Comparison of ENCODE assay signal across 7 mouse cellular contexts in the genomic region with DNA sequence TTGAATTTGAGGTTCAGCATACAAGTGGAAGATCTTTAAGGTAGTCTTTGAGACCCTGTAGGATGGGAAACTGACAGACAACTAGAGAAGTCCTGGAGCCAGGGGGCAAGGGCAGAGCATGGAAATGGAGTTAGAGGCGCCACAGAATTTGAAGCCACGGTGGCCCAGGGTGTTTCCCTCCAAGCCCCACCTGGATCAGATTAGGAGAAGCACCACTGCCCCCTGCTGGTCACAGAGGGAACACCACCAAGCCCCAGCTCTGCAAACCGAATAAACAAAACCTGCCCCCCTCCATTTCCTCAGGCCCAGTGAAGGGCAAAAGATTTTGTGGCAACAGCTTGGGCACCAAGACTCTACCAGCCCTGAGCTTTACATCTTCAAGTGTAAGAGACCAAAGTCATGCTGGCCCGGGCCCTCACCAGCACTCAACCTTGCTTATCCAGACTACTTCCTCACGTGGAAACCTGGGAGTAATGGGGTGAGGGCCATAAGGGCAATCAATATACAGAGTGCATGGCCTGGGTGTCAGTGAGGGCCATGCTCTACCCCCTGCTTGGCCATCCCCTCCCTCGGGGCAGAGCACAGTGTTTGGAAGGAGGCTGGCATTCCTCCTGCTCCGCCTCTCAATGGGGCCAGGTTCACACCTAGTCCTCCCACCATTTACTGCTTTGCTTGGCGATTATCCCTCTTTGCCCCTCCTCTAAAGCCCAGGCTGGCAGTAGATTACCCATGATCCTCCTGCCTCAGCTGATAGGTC. TPM values are rescaled to one million over a fixed set of nuclear protein-coding genes. Genes with fewer than 3 reads are reported as not detected.
DNase-seq lines count a peak whose midpoint lies in the region; ATAC-seq and TF ChIP-seq lines count a peak whose summit lies in the region.

No protein-coding gene starts in this region.

- peak overlapping the region; percentile 52 to 65; a peak in 3 of 4 replicates for H3K4me3 ChIP-seq in ES-E14 (ENCODE audit: insufficient read depth in 1 of 2, low read depth in 1 of 2, low read length in 2 of 2, poor library complexity in 1 of 2, severe bottlenecking in 1 of 2)
- no peak overlapping the region for H3K4me3 ChIP-seq in embryonic facial prominence, embryonic 11.5 days (ENCODE audit: low read depth, low read length)
- no peak overlapping the region; the same call in 1 of the 2 replicates for H3K4me3 ChIP-seq in heart, postnatal 0 days (ENCODE audit: low read depth, low read length)
- H3K4me3 ChIP-seq in lung, embryonic 16.5 days (ENCODE audit: low read length) = no peak overlapping the region

- no peaks in the 10 kb centered on the region for H3K9me3 ChIP-seq in ES-E14 (ENCODE audit: control insufficient read depth, insufficient read depth, low read depth, low read length)
- no peaks in the 10 kb centered on the region for H3K9me3 ChIP-seq in embryonic facial prominence, embryonic 11.5 days (replicated peaks; ENCODE audit: control insufficient read depth, low read length)
- H3K9me3 ChIP-seq in heart, postnatal 0 days (replicated peaks; ENCODE audit: control insufficient read depth, low read length) = no peaks in the 10 kb centered on the region
- no peaks in the 10 kb centered on the region for H3K9me3 ChIP-seq in lung, embryonic 16.5 days (ENCODE audit: control insufficient read depth, low read length)

- H3K27me3 ChIP-seq in embryonic facial prominence, embryonic 11.5 days (ENCODE audit: control insufficient read depth, insufficient read depth, low read length) = peaks cover 5% of the 10 kb centered on the region; the same call in 1 of the 2 replicates
- H3K27me3 ChIP-seq in heart, postnatal 0 days (ENCODE audit: control insufficient read depth, insufficient read depth, low read length) = peaks cover 19% of the 10 kb centered on the region
- peaks cover 6% of the 10 kb centered on the region for H3K27me3 ChIP-seq in lung, embryonic 16.5 days (ENCODE audit: control insufficient read depth, insufficient read depth, low read depth, low read length)

- DNase-seq in ES-E14 (ENCODE audit: low read depth, low spot score) = peak; percentile 92
- DNase-seq in adrenal gland, postnatal 25 days = peak; percentile 71
- DNase-seq in embryonic facial prominence, embryonic 11.5 days (ENCODE audit: low spot score) = peak; percentile 90
- peak; percentile 55 for DNase-seq in heart, postnatal 0 days (ENCODE audit: low spot score)
- peak; percentile 70 to 82 for DNase-seq in kidney, postnatal 25 days
- peak; percentile 63 for DNase-seq in ovary, postnatal 14 days (ENCODE audit: low spot score)

- H3K27ac ChIP-seq in ES-E14 (ENCODE audit: insufficient read depth, low read depth, low read length, poor library complexity, severe bottlenecking) = peak overlapping the region; percentile 93
- H3K27ac ChIP-seq in embryonic facial prominence, embryonic 11.5 days (replicated peaks; ENCODE audit: low read depth, low read length) = no peak overlapping the region
- H3K27ac ChIP-seq in heart, postnatal 0 days (ENCODE audit: low read depth) = no peak overlapping the region
- no peak overlapping the region for H3K27ac ChIP-seq in lung, embryonic 16.5 days (ENCODE audit: low read length)

- TF ChIP-seq EP300 in heart, postnatal 0 days (IDR thresholded peaks at IDR 0.05; ENCODE audit: low read depth) = no peak

- peak overlapping the region; percentile 74; the same call in 1 of the 2 replicates for H3K9ac ChIP-seq in ES-E14 (ENCODE audit: insufficient read depth, low read depth, low read length, poor library complexity, severe bottlenecking)
- H3K9ac ChIP-seq in embryonic facial prominence, embryonic 11.5 days (replicated peaks; ENCODE audit: low read length) = 0 out of 2 replicates have a peak overlapping the region, but pooled peaks have one; percentile 6
- no peak overlapping the region for H3K9ac ChIP-seq in heart, postnatal 0 days (replicated peaks; ENCODE audit: low read depth, low read length)
- no peak overlapping the region for H3K9ac ChIP-seq in lung, embryonic 16.5 days (ENCODE audit: low read length)

- H3K36me3 ChIP-seq in ES-E14 (ENCODE audit: control insufficient read depth, insufficient read depth, low read length, poor library complexity, severe bottlenecking) = peaks cover 9% of the 10 kb centered on the region
- no peaks in the 10 kb centered on the region for H3K36me3 ChIP-seq in embryonic facial prominence, embryonic 11.5 days (replicated peaks; ENCODE audit: control insufficient read depth, insufficient read depth, low read depth, low read length)
- no peaks in the 10 kb centered on the region for H3K36me3 ChIP-seq in heart, postnatal 0 days (replicated peaks; ENCODE audit: control insufficient read depth, insufficient read depth, low read length)
- no peaks in the 10 kb centered on the region for H3K36me3 ChIP-seq in lung, embryonic 16.5 days (ENCODE audit: control insufficient read depth, insufficient read depth, low read length)

- peaks cover 16 to 22% of the 10 kb centered on the region in 2 experiments for H3K4me1 ChIP-seq in ES-E14 (ENCODE audit: control insufficient read depth in 2 of 2, insufficient read depth in 2 of 2, low read length in 2 of 2, poor library complexity in 1 of 2)
- H3K4me1 ChIP-seq in embryonic facial prominence, embryonic 11.5 days (ENCODE audit: control insufficient read depth, insufficient read depth, low read length) = no peaks in the 10 kb centered on the region; the same call in 1 of the 2 replicates
- peaks cover 5% of the 10 kb centered on the region; the same call in 1 of the 2 replicates for H3K4me1 ChIP-seq in heart, postnatal 0 days (ENCODE audit: control insufficient read depth, insufficient read depth)
- H3K4me1 ChIP-seq in lung, embryonic 16.5 days (replicated peaks; ENCODE audit: control insufficient read depth, insufficient read depth, low read length) = peaks cover 4% of the 10 kb centered on the region; the same call in 1 of the 2 replicates

- H3K4me2 ChIP-seq in embryonic facial prominence, embryonic 11.5 days (ENCODE audit: low read depth, low read length) = peak overlapping the region; percentile 16; the same call in 1 of the 2 replicates
- peak overlapping the region; percentile 41 for H3K4me2 ChIP-seq in heart, postnatal 0 days (ENCODE audit: low read depth, low read length)
- H3K4me2 ChIP-seq in lung, embryonic 16.5 days (ENCODE audit: low read depth, low read length) = peak overlapping the region; percentile 45; the same call in 1 of the 2 replicates

- in situ Hi-C loops in ES-E14 (cut with MboI; ENCODE audit: low sequenced_read_pairs in 2 of 2, unreplicated experiment in 2 of 2) = no loop called here

- peak; percentile 80 for TF ChIP-seq CTCF in heart, postnatal 0 days (IDR thresholded peaks at IDR 0.05; ENCODE audit: low read depth)

- peak; percentile 53 for ATAC-seq in embryonic facial prominence, embryonic 11.5 days (replicated peaks; ENCODE audit: insufficient number of reproducible peaks, low FRiP score, low TSS enrichment, low read depth)
- peak; percentile 57 for ATAC-seq in heart, postnatal 0 days (ENCODE audit: insufficient read depth, low read depth)
- ATAC-seq in lung, embryonic 16.5 days (ENCODE audit: low read depth) = peak; percentile 38; the same call in 1 of the 2 replicates

- 13% methylated on average over 8 of the region's 8 CpGs for WGBS in embryonic facial prominence, embryonic 11.5 days
- 21% methylated on average over 8 of the region's 8 CpGs for WGBS in heart, postnatal 0 days
- WGBS in lung, embryonic 16.5 days = 25% methylated on average over 8 of the region's 8 CpGs

TF ChIP-seq in ES-E14, 5 proteins besides CTCF, POLR2A, EP300 and RAD21:
- TF ChIP-seq HCFC1 (IDR thresholded peaks at IDR 0.05; ENCODE audit: borderline replicate concordance, insufficient read depth, low read length) (no peak), ZC3H11A (IDR thresholded peaks at IDR 0.05; ENCODE audit: borderline replicate concordance, low read depth, low read length) (peak; percentile 13; the same call in 1 of the 2 replicates)

RNA-seq across cellular contexts. Expression of gene Zfhx2, which starts 12.7 kb away (rescaled TPM):
- total RNA-seq in ES-E14 (2012; rRNA removed) = 9.4 and 12.4 TPM in 2 replicates
- total RNA-seq in adrenal gland, postnatal 25 days (2021) = 9.1 and 9.9 TPM in 2 replicates
- polyA plus RNA-seq in embryonic facial prominence, embryonic 11.5 days (2014; fragmentation: Nextera tagmentation; extraction: Ambion mirVana) = 4.5 and 6.0 TPM in 2 replicates
- total RNA-seq in heart, postnatal 0 days (2014; rRNA removed; ENCODE audit: low replicate concordance) = 1.8 and 1.9 TPM in 2 replicates
- polyA plus RNA-seq in heart, postnatal 0 days (2015; fragmentation: Nextera tagmentation; extraction: Ambion mirVana) = 1.1 and 1.2 TPM in 2 replicates
- polyA plus RNA-seq in lung, embryonic 16.5 days (2015; fragmentation: Nextera tagmentation; extraction: Ambion mirVana) = 3.8 and 4.3 TPM in 2 replicates

RNA-seq across cellular contexts. Expression of gene Thtpa, which starts 15.2 kb away (rescaled TPM):
- 7.9 and 11.9 TPM in 2 replicates for total RNA-seq in ES-E14 (2012; rRNA removed)
- 16.2 and 21.6 TPM in 2 replicates for total RNA-seq in adrenal gland, postnatal 25 days (2021)
- polyA plus RNA-seq in embryonic facial prominence, embryonic 11.5 days (2014; fragmentation: Nextera tagmentation; extraction: Ambion mirVana) = 19.0 and 19.6 TPM in 2 replicates
- total RNA-seq in heart, postnatal 0 days (2014; rRNA removed; ENCODE audit: low replicate concordance) = 12.2 and 17.7 TPM in 2 replicates
- 13.3 and 13.4 TPM in 2 replicates for polyA plus RNA-seq in heart, postnatal 0 days (2015; fragmentation: Nextera tagmentation; extraction: Ambion mirVana)
- polyA plus RNA-seq in lung, embryonic 16.5 days (2015; fragmentation: Nextera tagmentation; extraction: Ambion mirVana) = 21.0 and 21.1 TPM in 2 replicates

RNA-seq across cellular contexts. Expression of gene Ap1g2, which starts 27.0 kb away (rescaled TPM):
- 5.9 and 14.1 TPM in 2 replicates for total RNA-seq in ES-E14 (2012; rRNA removed)
- 27.4 and 32.8 TPM in 2 replicates for total RNA-seq in adrenal gland, postnatal 25 days (2021)
- 8.4 and 13.4 TPM in 2 replicates for polyA plus RNA-seq in embryonic facial prominence, embryonic 11.5 days (2014; fragmentation: Nextera tagmentation; extraction: Ambion mirVana)
- total RNA-seq in heart, postnatal 0 days (2014; rRNA removed; ENCODE audit: low replicate concordance) = 0.93 and 3.9 TPM in 2 replicates
- 5.6 and 5.7 TPM in 2 replicates for polyA plus RNA-seq in heart, postnatal 0 days (2015; fragmentation: Nextera tagmentation; extraction: Ambion mirVana)
- 19.7 and 23.2 TPM in 2 replicates for polyA plus RNA-seq in lung, embryonic 16.5 days (2015; fragmentation: Nextera tagmentation; extraction: Ambion mirVana)

RNA-seq across cellular contexts. Expression of gene Jph4, which starts 37.3 kb away (rescaled TPM):
- 1.7 and 3.8 TPM in 2 replicates for total RNA-seq in ES-E14 (2012; rRNA removed)
- 3.8 and 6.6 TPM in 2 replicates for total RNA-seq in adrenal gland, postnatal 25 days (2021)
- polyA plus RNA-seq in embryonic facial prominence, embryonic 11.5 days (2014; fragmentation: Nextera tagmentation; extraction: Ambion mirVana) = 1.2 and 1.3 TPM in 2 replicates
- total RNA-seq in heart, postnatal 0 days (2014; rRNA removed; ENCODE audit: low replicate concordance) = 0.15 and 0.38 TPM in 2 replicates
- polyA plus RNA-seq in heart, postnatal 0 days (2015; fragmentation: Nextera tagmentation; extraction: Ambion mirVana) = 0.03 and 0.10 TPM in 2 replicates
- 0.18 and 0.40 TPM in 2 replicates for polyA plus RNA-seq in lung, embryonic 16.5 days (2015; fragmentation: Nextera tagmentation; extraction: Ambion mirVana)

Comparison
In these comparisons a context has a peak if more than half of its experiments do, and no peak if none do; other contexts are left out.
1. H3K4me3 ChIP-seq: peak in ES-E14 (2 of 2); none in embryonic facial prominence, embryonic 11.5 days (single experiment), heart, postnatal 0 days (single experiment) and lung, embryonic 16.5 days (single experiment).
2. H3K9ac ChIP-seq: peak in ES-E14 (single experiment) and embryonic facial prominence, embryonic 11.5 days (single experiment); none in heart, postnatal 0 days (single experiment) and lung, embryonic 16.5 days (single experiment).
3. Peak in every context shown above with its lines, with median percentiles within 50 percentile points of each other: DNase-seq, ATAC-seq and H3K4me2 ChIP-seq.